Mouse (Mus musculus) C2C12 (cell line): ENCODE measurements around the gene Zbtb2.

Experiments used
- CEBPB ChIP-seq: IDR thresholded peaks from one replicate; pipeline ENCODE4 v1.6.1; 2011; ENCODE audit warnings: low read depth, mild to moderate bottlenecking, control low read depth, moderate library complexity
- CTCF ChIP-seq: IDR thresholded peaks from one replicate; pipeline ENCODE4 v1.5.1; 2011; ENCODE audit not compliant: control insufficient read depth, insufficient read depth, insufficient read length
- MAX ChIP-seq: IDR thresholded peaks from one replicate; pipeline ENCODE4 v1.6.1; 2011; ENCODE audit warnings: mild to moderate bottlenecking, control low read depth
- MYOD1 ChIP-seq: IDR thresholded peaks from one replicate; pipeline ENCODE4 v1.6.1; 2011; ENCODE audit warnings: low read depth; ENCODE audit not compliant: control insufficient read depth, insufficient read length

DNA sequence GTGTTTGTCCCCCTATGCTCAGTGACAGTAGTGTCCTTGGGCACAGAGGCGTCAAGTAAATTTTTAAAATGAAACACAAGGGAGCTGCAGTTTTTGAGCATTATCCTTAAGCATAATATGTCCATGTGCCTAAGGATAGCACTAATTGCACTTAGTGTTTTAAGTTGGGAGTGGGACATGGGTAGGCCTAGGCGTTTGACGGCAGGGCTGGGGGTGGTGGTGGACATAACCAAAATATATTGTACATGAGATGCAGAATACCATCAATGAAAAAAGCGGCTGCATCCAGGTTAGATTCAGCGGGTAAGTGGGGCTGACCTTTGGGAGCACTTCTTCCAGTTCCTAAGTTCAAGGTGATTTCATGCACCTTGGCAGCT lies 43.8 kb upstream of the Zbtb2 start:
- TF ChIP-seq CTCF = no peak
- TF ChIP-seq MAX = no peak
- no peak for TF ChIP-seq MYOD1
- no peak for TF ChIP-seq CEBPB
